Mouse (Mus musculus) spleen, adult 2 months (tissue): ENCODE data around the gene Klhl29.

Source experiments
- CTCF ChIP-seq: fragments of 200-500 bp; IDR thresholded peaks from 2 replicates; pipeline ENCODE4 v1.5.1; 2011; ENCODE audit warnings: mild to moderate bottlenecking, inconsistent platforms; ENCODE audit not compliant: insufficient read depth, insufficient read length, insufficient replicate concordance; ENCODE audit errors: extremely low read depth
- POLR2A ChIP-seq: fragments of 200-500 bp; IDR thresholded peaks from 2 replicates; pipeline ENCODE4 v1.6.1; 2011; ENCODE audit warnings: low read depth, low read length, inconsistent platforms

- no peak for TF ChIP-seq CTCF
- TF ChIP-seq POLR2A = no peak
Measured at GRCm38 (mm10) chr12:5070131-5070530, 305.4 kb downstream of the Klhl29 start.
